Mouse (Mus musculus): ENCODE measurements around the gene Bckdha. TPM values are rescaled to one million over a fixed set of nuclear protein-coding genes. Genes with fewer than 3 reads are reported as not detected.

The Bckdha gene
- polyA plus RNA-seq, 1 experiment, result 140 TPM

DNA sequence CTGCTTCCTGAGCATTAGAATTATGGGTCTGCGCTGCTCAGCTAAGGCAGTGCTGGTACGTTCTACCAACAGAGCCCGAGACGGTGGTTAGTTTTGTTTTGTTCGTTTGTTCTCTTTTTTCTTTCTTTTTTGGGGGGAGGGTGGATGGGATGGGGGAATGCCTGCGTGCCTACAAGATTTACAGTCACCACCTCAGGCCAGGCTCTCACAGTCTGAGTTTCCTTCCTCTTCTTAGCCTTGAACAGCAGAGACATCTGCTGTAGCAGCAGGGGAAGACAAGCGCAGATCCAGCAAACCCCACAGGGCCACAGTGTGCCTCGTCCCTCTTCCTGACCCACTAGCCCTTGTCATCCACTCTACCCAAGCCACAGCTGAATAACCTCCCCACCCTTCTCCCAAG is 7.5 kb downstream of the Bckdha start:
- WGBS, result 79% methylated on average over 8 of the region's 8 CpGs
- Histone ChIP-seq H3K4me3 (replicated peaks; ENCODE audit: extremely low read depth, low read depth, low read length) (no peak overlapping the region), H3K4me1 (ENCODE audit: control insufficient read depth, insufficient read depth, low read length) (no peaks in the 10 kb centered on the region; the same call in 1 of the 2 replicates)
- TF ChIP-seq POLR2A (IDR thresholded peaks at IDR 0.05; ENCODE audit: borderline replicate concordance, extremely low read depth, low read depth, low read length) (no peak), CTCF (IDR thresholded peaks at IDR 0.05; ENCODE audit: insufficient read depth, low read length) (peak; percentile 37)
- DNase-seq, result no peak

DNA sequence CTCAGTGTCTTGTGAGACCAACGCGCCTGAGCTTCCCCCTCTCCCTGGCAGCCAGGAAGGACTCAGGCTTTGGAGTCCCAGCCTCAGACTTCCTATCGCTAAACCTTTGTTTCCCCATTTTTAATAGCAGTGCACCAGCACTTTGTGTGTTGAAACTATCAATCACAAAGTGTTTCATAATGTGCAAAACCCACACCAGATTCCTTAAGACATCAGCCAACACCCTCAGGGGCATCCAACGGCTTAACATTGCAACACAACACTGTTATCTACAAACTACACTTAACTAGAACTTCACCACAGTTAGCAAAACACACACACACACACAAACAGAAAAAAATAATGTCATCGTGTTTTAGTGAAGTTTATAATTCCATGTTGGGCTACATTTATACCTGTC is 8.9 kb downstream of the Bckdha start:
- Histone ChIP-seq H3K4me1 (ENCODE audit: control insufficient read depth, insufficient read depth, low read length) (no peaks in the 10 kb centered on the region; the same call in 1 of the 2 replicates), H3K4me3 (replicated peaks; ENCODE audit: extremely low read depth, low read depth, low read length) (no peak overlapping the region)
- TF ChIP-seq POLR2A (IDR thresholded peaks at IDR 0.05; ENCODE audit: borderline replicate concordance, extremely low read depth, low read depth, low read length), result no peak
- TF ChIP-seq CTCF (IDR thresholded peaks at IDR 0.05; ENCODE audit: insufficient read depth, low read length), result no peak
- 36% methylated on average over 5 of the region's 5 CpGs for WGBS
- no peak for DNase-seq

DNA sequence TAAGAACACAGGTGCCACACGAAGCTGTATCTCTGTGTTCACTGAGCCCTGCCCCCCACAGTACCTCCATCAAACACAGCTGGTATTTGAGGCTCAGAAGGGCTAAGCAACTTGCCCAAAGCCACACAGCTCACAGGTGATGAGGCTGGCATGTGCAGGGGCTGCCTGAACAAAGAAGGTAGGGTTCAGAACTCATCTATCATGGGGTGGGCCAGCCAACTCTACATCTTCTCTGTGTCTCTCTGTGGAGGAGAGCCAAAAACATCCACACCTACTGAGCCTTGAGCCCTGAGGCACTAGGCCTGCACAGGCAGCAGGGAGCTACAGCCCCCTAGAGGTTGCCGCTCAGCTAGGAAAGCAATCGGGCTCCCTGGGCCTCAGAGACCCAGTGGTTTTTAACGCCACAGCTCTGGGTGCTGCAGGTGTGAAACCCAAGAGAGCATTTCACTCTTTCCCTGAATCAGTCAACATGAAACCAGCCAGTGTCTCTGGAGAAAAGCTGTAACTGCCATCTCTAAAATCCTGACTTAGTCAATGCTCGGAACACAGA is 11.1 kb downstream of the Bckdha start:
- no peaks in the 10 kb centered on the region; the same call in 1 of the 2 replicates for H3K4me1 ChIP-seq (ENCODE audit: control insufficient read depth, insufficient read depth, low read length)
- no peak for DNase-seq
- no peak overlapping the region for H3K4me3 ChIP-seq (replicated peaks; ENCODE audit: extremely low read depth, low read depth, low read length)
- TF ChIP-seq POLR2A (IDR thresholded peaks at IDR 0.05; ENCODE audit: borderline replicate concordance, extremely low read depth, low read depth, low read length) (no peak), CTCF (IDR thresholded peaks at IDR 0.05; ENCODE audit: insufficient read depth, low read length) (peak; percentile 27)
- WGBS, result 60% methylated on average over 5 of the region's 5 CpGs

GRCm38 (mm10) chr7:25645074-25645473 is 13.7 kb downstream of the Bckdha start:
- Histone ChIP-seq H3K4me3 (replicated peaks; ENCODE audit: extremely low read depth, low read depth, low read length) (no peak overlapping the region), H3K4me1 (ENCODE audit: control insufficient read depth, insufficient read depth, low read length) (no peaks in the 10 kb centered on the region; the same call in 1 of the 2 replicates)
- no peak for DNase-seq
- TF ChIP-seq POLR2A (IDR thresholded peaks at IDR 0.05; ENCODE audit: borderline replicate concordance, extremely low read depth, low read depth, low read length), result no peak
- no peak for TF ChIP-seq CTCF (IDR thresholded peaks at IDR 0.05; ENCODE audit: insufficient read depth, low read length)
- WGBS, result 62% methylated on average over 14 of the region's 14 CpGs

- Histone ChIP-seq H3K4me3 (replicated peaks; ENCODE audit: extremely low read depth, low read depth, low read length) (no peak overlapping the region), H3K4me1 (ENCODE audit: control insufficient read depth, insufficient read depth, low read length) (no peaks in the 10 kb centered on the region; the same call in 1 of the 2 replicates)
- 67% methylated on average over 4 of the region's 4 CpGs for WGBS
- no peak for DNase-seq
- TF ChIP-seq CTCF (IDR thresholded peaks at IDR 0.05; ENCODE audit: insufficient read depth, low read length) (no peak), POLR2A (IDR thresholded peaks at IDR 0.05; ENCODE audit: borderline replicate concordance, extremely low read depth, low read depth, low read length) (no peak)
These were observed 14.2 kb downstream of the Bckdha start for GRCm38 (mm10) chr7:25644631-25645030.

DNA sequence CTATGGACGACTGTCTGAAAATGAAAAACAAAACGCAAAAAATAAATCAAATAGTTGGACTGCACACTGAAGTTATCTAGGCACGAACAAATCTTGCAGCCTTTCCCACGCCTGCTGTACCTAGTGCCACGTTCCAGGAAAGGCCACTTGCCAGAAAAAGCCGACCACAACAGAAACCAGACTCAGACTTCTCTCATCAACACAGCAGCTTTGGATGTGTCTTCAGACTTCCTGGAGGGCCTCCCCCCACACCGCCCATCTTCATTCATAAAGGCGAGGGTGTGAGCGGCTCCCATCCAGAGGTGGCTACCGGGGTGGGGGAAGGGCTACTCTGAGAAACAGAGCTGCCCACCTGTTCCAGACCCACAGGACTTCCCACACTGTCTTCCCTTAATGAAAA is 14.6 kb downstream of the Bckdha start:
- DNase-seq, result no peak
- Histone ChIP-seq H3K4me3 (replicated peaks; ENCODE audit: extremely low read depth, low read depth, low read length) (no peak overlapping the region), H3K4me1 (ENCODE audit: control insufficient read depth, insufficient read depth, low read length) (no peaks in the 10 kb centered on the region; the same call in 1 of the 2 replicates)
- no peak for TF ChIP-seq CTCF (IDR thresholded peaks at IDR 0.05; ENCODE audit: insufficient read depth, low read length)
- no peak for TF ChIP-seq POLR2A (IDR thresholded peaks at IDR 0.05; ENCODE audit: borderline replicate concordance, extremely low read depth, low read depth, low read length)
- WGBS, result 46% methylated on average over 10 of the region's 10 CpGs

- no peaks in the 10 kb centered on the region for H3K4me1 ChIP-seq (ENCODE audit: control insufficient read depth, insufficient read depth, low read length)
- TF ChIP-seq POLR2A (IDR thresholded peaks at IDR 0.05; ENCODE audit: borderline replicate concordance, extremely low read depth, low read depth, low read length) (no peak), CTCF (IDR thresholded peaks at IDR 0.05; ENCODE audit: insufficient read depth, low read length) (no peak)
- no peak for DNase-seq
- no peak overlapping the region for H3K4me3 ChIP-seq (replicated peaks; ENCODE audit: extremely low read depth, low read depth, low read length)
- WGBS, result 95% methylated on average over 4 of the region's 4 CpGs
These were observed 19.0 kb downstream of the Bckdha start for GRCm38 (mm10) chr7:25639754-25640153.

GRCm38 (mm10) chr7:25637099-25637498 is 21.7 kb downstream of the Bckdha start:
- H3K4me1 ChIP-seq (ENCODE audit: control insufficient read depth, insufficient read depth, low read length), result no peaks in the 10 kb centered on the region
- H3K4me3 ChIP-seq (replicated peaks; ENCODE audit: extremely low read depth, low read depth, low read length), result no peak overlapping the region
- no peak for DNase-seq
- WGBS, result 88% methylated on average over 5 of the region's 5 CpGs
- no peak for TF ChIP-seq POLR2A (IDR thresholded peaks at IDR 0.05; ENCODE audit: borderline replicate concordance, extremely low read depth, low read depth, low read length)
- TF ChIP-seq CTCF (IDR thresholded peaks at IDR 0.05; ENCODE audit: insufficient read depth, low read length), result no peak

DNA sequence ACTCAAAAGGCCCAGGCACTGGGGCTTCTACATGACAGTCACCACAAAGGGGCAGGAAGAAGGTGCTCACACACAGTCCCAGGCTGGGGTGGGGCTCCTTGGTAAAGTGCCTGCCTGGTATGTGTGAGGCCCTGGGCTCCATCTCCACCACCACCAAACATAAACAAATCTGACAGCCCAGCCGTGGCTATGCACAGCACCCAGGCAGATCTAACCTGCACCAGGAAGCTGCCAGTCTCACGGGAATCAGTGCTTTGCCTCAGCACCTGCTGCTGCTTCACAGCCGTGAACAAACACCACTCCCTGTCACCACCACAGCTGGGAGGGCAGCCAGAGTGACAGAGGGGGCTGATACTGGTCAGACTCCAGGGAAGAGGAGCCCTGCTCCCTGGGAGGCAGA is 22.4 kb downstream of the Bckdha start:
- no peak overlapping the region for H3K4me3 ChIP-seq (replicated peaks; ENCODE audit: extremely low read depth, low read depth, low read length)
- no peaks in the 10 kb centered on the region for H3K4me1 ChIP-seq (ENCODE audit: control insufficient read depth, insufficient read depth, low read length)
- no peak for TF ChIP-seq CTCF (IDR thresholded peaks at IDR 0.05; ENCODE audit: insufficient read depth, low read length)
- no peak for TF ChIP-seq POLR2A (IDR thresholded peaks at IDR 0.05; ENCODE audit: borderline replicate concordance, extremely low read depth, low read depth, low read length)
- DNase-seq, result no peak
- 32% methylated on average over 3 of the region's 3 CpGs for WGBS

- DNase-seq, result no peak
- no peaks in the 10 kb centered on the region; the same call in 1 of the 2 replicates for H3K4me1 ChIP-seq (ENCODE audit: control insufficient read depth, insufficient read depth, low read length)
- no peak overlapping the region for H3K4me3 ChIP-seq (replicated peaks; ENCODE audit: extremely low read depth, low read depth, low read length)
- 73% methylated on average over 5 of the region's 5 CpGs for WGBS
- TF ChIP-seq POLR2A (IDR thresholded peaks at IDR 0.05; ENCODE audit: borderline replicate concordance, extremely low read depth, low read depth, low read length), result no peak
- TF ChIP-seq CTCF (IDR thresholded peaks at IDR 0.05; ENCODE audit: insufficient read depth, low read length), result no peak
These were observed 26.1 kb downstream of the Bckdha start for GRCm38 (mm10) chr7:25632679-25633078.
